In the genomic region with DNA sequence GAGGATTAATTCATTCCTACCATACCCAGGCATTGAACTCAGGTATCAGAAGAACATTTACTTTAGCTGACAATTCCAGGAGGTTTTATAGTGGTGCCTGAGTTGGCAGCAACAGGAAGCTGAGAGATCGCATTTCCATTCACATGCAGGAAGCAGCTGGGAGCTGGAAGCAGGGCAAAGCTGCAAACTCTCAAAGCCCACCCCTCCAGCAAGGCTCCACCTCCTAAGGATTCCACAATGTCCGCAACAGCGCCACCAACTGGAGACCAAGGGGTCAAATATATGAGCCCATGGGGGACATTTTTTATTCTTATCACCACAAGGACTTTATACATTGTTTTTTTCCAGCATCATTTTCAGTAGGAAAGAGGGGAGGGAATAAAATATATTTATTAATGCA, we compare ENCODE assay signal across 21 mouse cellular contexts. TPM values are rescaled to one million over a fixed set of nuclear protein-coding genes. Genes with fewer than 3 reads are reported as not detected.
A peak's percentile ranks its signal among the peaks of the same experiment; 100 is the strongest.
DNase-seq lines count a peak whose midpoint lies in the region; ATAC-seq and TF ChIP-seq lines count a peak whose summit lies in the region.
"Had no signal": no experiment of that assay in that cellular context is flagged by ENCODE, and none has a peak within 500 bp of the region (broad histone marks: within the 10 kb centered on the region; RNA-seq: fewer than 3 reads in every experiment).

No protein-coding gene starts in this region.

- WGBS in forebrain, postnatal 0 days: 90% methylated on average over 3 of the region's 3 CpGs
- WGBS in forebrain, embryonic 16.5 days: 91% methylated on average over 3 of the region's 3 CpGs
- WGBS in liver, adult 2 months: 84% methylated on average over 3 of the region's 3 CpGs

- DNase-seq in forebrain, postnatal 0 days: no peak
- DNase-seq in liver, adult 2 months (ENCODE audit: extremely low read depth, low read depth, low spot score): no peak
- DNase-seq in liver: no peak
- peak; percentile 17 for DNase-seq in 416B (ENCODE audit: low read depth)
- DNase-seq in ZHBTc4 (ENCODE audit: low read depth, low spot score): peak; percentile 73
- no peak for DNase-seq in cerebellum, adult 9-10 months
- no peak for DNase-seq in gastrocnemius, postnatal 14 days
- DNase-seq: adrenal gland, postnatal 14 days; B cell, adult 2 months; cerebellum, adult 11-12 months; cerebellum, postnatal 36 days; heart, postnatal 14 days; kidney, adult 18-20 months; kidney, postnatal 25 days had no signal

- TF ChIP-seq POLR2A in liver, adult 2 months (IDR thresholded peaks at IDR 0.05; ENCODE audit: extremely low read depth, insufficient read depth, low read length): no peak

- no peaks in the 10 kb centered on the region for H3K27me3 ChIP-seq in forebrain, postnatal 0 days (ENCODE audit: insufficient read depth, low read length)
- H3K27me3 ChIP-seq in forebrain, embryonic 16.5 days (replicated peaks; ENCODE audit: control insufficient read depth, insufficient read depth, low read length): no peaks in the 10 kb centered on the region
- H3K27me3 ChIP-seq in liver, adult 2 months (ENCODE audit: control insufficient read depth, insufficient read depth, low read length): no peaks in the 10 kb centered on the region
- H3K27me3 ChIP-seq: hindbrain, embryonic 13.5 days; limb, embryonic 13.5 days; megakaryocyte, embryonic 14.5 days had no signal

- no peak overlapping the region for H3K27ac ChIP-seq in forebrain, postnatal 0 days (ENCODE audit: low read depth, low read length)
- H3K27ac ChIP-seq in forebrain, embryonic 16.5 days (ENCODE audit: low read length): no peak overlapping the region
- no peak overlapping the region for H3K27ac ChIP-seq in liver, adult 2 months (replicated peaks; ENCODE audit: insufficient read depth, low read depth, low read length)
- H3K27ac ChIP-seq: embryonic facial prominence, embryonic 10.5 days; hindbrain, embryonic 13.5 days; limb, embryonic 13.5 days had no signal

- H3K9me3 ChIP-seq in forebrain, postnatal 0 days (ENCODE audit: low read length): no peaks in the 10 kb centered on the region
- H3K9me3 ChIP-seq in forebrain, embryonic 16.5 days (ENCODE audit: control insufficient read depth, low read length): no peaks in the 10 kb centered on the region
- H3K9me3 ChIP-seq: hindbrain, embryonic 13.5 days had no signal

- H3K4me3 ChIP-seq in forebrain, postnatal 0 days (ENCODE audit: low read depth, low read length): no peak overlapping the region
- no peak overlapping the region for H3K4me3 ChIP-seq in forebrain, embryonic 16.5 days (replicated peaks; ENCODE audit: low read length)
- no peak overlapping the region for H3K4me3 ChIP-seq in liver, adult 2 months (ENCODE audit: insufficient read depth, low read depth, low read length)
- H3K4me3 ChIP-seq: embryonic facial prominence, embryonic 10.5 days; hindbrain, embryonic 13.5 days; limb, embryonic 13.5 days; megakaryocyte, embryonic 14.5 days had no signal

- TF ChIP-seq CTCF in forebrain, postnatal 0 days (IDR thresholded peaks at IDR 0.05; ENCODE audit: low read depth): 0 out of 2 replicates have a peak, but pooled peaks have one; percentile 12
- 0 out of 2 replicates have a peak, but pooled peaks have one; percentile 9 for TF ChIP-seq CTCF in liver, adult 2 months (IDR thresholded peaks at IDR 0.05; ENCODE audit: low read depth, low read length)

- H3K36me3 ChIP-seq in forebrain, postnatal 0 days (ENCODE audit: insufficient read depth): no peaks in the 10 kb centered on the region
- H3K36me3 ChIP-seq in forebrain, embryonic 16.5 days (ENCODE audit: control insufficient read depth, insufficient read depth): no peaks in the 10 kb centered on the region
- no peaks in the 10 kb centered on the region for H3K36me3 ChIP-seq in liver, adult 2 months (ENCODE audit: control insufficient read depth, insufficient read depth, low read length)

- no peak overlapping the region for H3K4me2 ChIP-seq in forebrain, postnatal 0 days (ENCODE audit: low read depth)
- H3K4me2 ChIP-seq in forebrain, embryonic 16.5 days (ENCODE audit: low read length): no peak overlapping the region
- H3K4me2 ChIP-seq: hindbrain, embryonic 13.5 days; limb, embryonic 13.5 days had no signal

- no peak for ATAC-seq in forebrain, postnatal 0 days
- no peak for ATAC-seq in forebrain, embryonic 16.5 days
- ATAC-seq: forebrain, embryonic 14.5 days; midbrain, embryonic 16.5 days had no signal

- intact Hi-C loops in gastrocnemius, postnatal 14 days (cut with DNase I; ENCODE audit: low total_unique reads): no loop called here

- H3K79me2 ChIP-seq in liver, adult 2 months (ENCODE audit: control insufficient read depth, insufficient read depth, low read length): peaks cover 12% of the 10 kb centered on the region; the same call in 1 of the 2 replicates

- H3K9ac ChIP-seq in forebrain, postnatal 0 days: no peak overlapping the region
- no peak overlapping the region for H3K9ac ChIP-seq in forebrain, embryonic 16.5 days (replicated peaks; ENCODE audit: low read depth, low read length)
- H3K9ac ChIP-seq in liver, adult 2 months (ENCODE audit: low read depth, low read length): no peak overlapping the region
- H3K9ac ChIP-seq: hindbrain, embryonic 13.5 days; limb, embryonic 13.5 days had no signal

- H3K4me1 ChIP-seq in forebrain, postnatal 0 days (ENCODE audit: insufficient read depth): no peaks in the 10 kb centered on the region
- H3K4me1 ChIP-seq in forebrain, embryonic 16.5 days (replicated peaks; ENCODE audit: control insufficient read depth, insufficient read depth, low read length): no peaks in the 10 kb centered on the region
- no peaks in the 10 kb centered on the region; the same call in none of the 2 replicates for H3K4me1 ChIP-seq in liver, adult 2 months (ENCODE audit: control insufficient read depth, insufficient read depth, low read length)
- H3K4me1 ChIP-seq: hindbrain, embryonic 13.5 days had no signal

RNA-seq across cellular contexts. Expression of gene Usf3, which starts 15.7 kb away (rescaled TPM):
- 12.2 and 14.5 TPM in 2 replicates for total RNA-seq in forebrain, postnatal 0 days (2014; rRNA removed)
- polyA plus RNA-seq in forebrain, postnatal 0 days (2015; fragmentation: Nextera tagmentation; extraction: Ambion mirVana): 0.94 and 2.3 TPM in 2 replicates
- polyA plus RNA-seq in forebrain, embryonic 16.5 days (2015; fragmentation: Nextera tagmentation; extraction: Ambion mirVana): 3.3 and 4.0 TPM in 2 replicates
- 9.4 and 10.5 TPM in 2 replicates for total RNA-seq in liver, adult 2 months (2014; rRNA removed)
- polyA plus RNA-seq in liver, adult 2 months (2012; rRNA removed): 6.7 and 6.9 TPM in 2 replicates
- 10 to 100 TPM; 27.7 to 34.3 TPM for total RNA-seq in gastrocnemius, postnatal 14 days (2021)

RNA-seq across cellular contexts. Expression of gene Naa50, which starts 49.1 kb away (rescaled TPM):
- 16.2 and 19.8 TPM in 2 replicates for total RNA-seq in forebrain, postnatal 0 days (2014; rRNA removed)
- polyA plus RNA-seq in forebrain, postnatal 0 days (2015; fragmentation: Nextera tagmentation; extraction: Ambion mirVana): 43.4 and 51.6 TPM in 2 replicates
- polyA plus RNA-seq in forebrain, embryonic 16.5 days (2015; fragmentation: Nextera tagmentation; extraction: Ambion mirVana): 80.5 and 90.1 TPM in 2 replicates
- 28.4 and 29.7 TPM in 2 replicates for total RNA-seq in liver, adult 2 months (2014; rRNA removed)
- polyA plus RNA-seq in liver, adult 2 months (2012; rRNA removed): 11.0 and 14.8 TPM in 2 replicates
- total RNA-seq in gastrocnemius, postnatal 14 days (2021): 100 to 1,000 TPM; 175 to 187 TPM

RNA-seq across cellular contexts. Expression of gene Atp6v1a, which starts 49.3 kb away (rescaled TPM):
- 192 TPM in 2 replicates for total RNA-seq in forebrain, postnatal 0 days (2014; rRNA removed)
- polyA plus RNA-seq in forebrain, postnatal 0 days (2015; fragmentation: Nextera tagmentation; extraction: Ambion mirVana): 132 and 149 TPM in 2 replicates
- polyA plus RNA-seq in forebrain, embryonic 16.5 days (2015; fragmentation: Nextera tagmentation; extraction: Ambion mirVana): 120 and 122 TPM in 2 replicates
- 39.2 and 40.8 TPM in 2 replicates for total RNA-seq in liver, adult 2 months (2014; rRNA removed)
- polyA plus RNA-seq in liver, adult 2 months (2012; rRNA removed): 11.9 and 13.0 TPM in 2 replicates
- 10 to 100 TPM; 27.0 to 31.6 TPM for total RNA-seq in gastrocnemius, postnatal 14 days (2021)

Comparison
In these comparisons a context has a peak if more than half of its experiments do, and no peak if none do; other contexts are left out.
1. DNase-seq: peak in 416B (single experiment) and ZHBTc4 (single experiment); none in forebrain, postnatal 0 days (single experiment), liver, adult 2 months (single experiment), liver (single experiment), cerebellum, adult 9-10 months (single experiment) and gastrocnemius, postnatal 14 days (single experiment).